Mouse (Mus musculus): ENCODE data around the gene Zfp991.
"Not testable (repeated sequence)": the region's sequence is repeated elsewhere in the genome, so short reads cannot be mapped to it uniquely, and the experiment has no call there.

Gene Zfp991

GRCm38 (mm10) chr4:147131837-147132459 is at the start of gene Zfp991:
TSS of gene Zfp991 (plus strand) at chr4:147132038.
- not testable (repeated sequence) for DNase-seq

- DNase-seq = not testable (repeated sequence)
Observed at GRCm38 (mm10) chr4:147095641-147096040, 36.2 kb upstream of the Zfp991 start.

DNA sequence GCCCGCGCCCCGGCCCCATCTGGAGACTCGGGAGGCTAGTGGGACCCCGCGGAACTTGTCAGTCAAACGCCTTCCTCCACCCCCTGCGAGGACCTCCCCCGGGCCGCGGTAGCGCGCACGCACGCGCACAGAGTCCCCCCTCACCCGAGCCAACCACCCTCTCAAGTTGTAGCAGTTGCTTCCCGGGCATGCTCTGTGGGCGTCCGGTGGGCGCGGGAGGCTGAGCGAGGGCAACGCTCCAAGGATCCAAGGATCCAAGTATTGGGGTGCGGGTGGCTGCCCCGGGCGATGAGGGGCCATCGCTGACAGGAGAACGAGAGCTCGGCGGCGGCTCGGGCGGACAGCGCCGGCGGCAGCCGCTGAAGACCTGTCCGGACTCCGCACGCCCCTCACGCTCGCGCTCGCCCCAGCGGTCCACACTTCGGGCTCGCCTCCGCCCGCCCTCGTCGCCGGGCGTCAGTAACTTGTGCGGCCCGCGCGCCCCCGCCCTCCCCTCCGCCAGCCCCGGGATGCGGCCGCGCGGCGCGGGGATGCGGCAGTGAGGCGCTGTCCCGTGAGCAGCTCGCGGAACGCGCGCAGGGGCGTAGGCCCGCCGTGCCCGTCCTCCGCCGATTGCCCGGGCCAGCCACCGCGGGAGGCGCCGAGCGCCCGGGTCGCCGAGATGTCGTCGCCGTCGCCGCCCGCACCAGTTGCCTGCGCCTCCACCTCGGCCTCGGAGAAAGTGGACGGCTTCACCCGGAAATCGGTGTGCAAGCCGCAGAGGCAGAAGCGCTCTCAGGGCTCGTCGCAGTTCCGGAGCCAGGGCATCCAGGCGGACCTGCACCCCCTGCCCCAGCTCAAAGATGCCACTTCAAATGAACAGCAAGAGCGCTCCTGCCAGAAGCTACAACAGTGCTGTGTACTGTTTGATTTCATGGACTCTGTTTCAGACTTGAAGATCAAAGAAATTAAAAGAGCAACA is 29.9 kb upstream of the Zfp991 start:
- DNase-seq = peak; percentile 62

DNA sequence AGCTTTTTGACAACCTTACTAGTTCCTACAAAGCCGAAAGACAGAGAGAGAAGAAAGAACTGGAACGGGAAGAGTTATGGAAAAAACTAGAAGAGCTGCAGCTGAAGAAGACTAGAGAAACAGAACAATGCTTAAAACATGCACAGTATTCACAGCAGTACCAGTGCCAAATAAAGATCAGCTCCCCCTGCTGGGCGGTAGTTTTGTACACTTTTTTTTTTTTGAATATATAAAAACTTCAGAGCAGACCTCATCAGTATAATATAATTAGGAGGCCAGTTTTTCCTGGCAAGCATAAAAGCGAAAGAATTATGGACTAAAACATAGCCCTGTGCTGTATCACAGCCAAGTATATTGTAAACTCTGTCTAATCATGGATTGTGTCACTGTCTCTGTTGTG is 28.0 kb upstream of the Zfp991 start:
- DNase-seq = not testable (repeated sequence)

DNA sequence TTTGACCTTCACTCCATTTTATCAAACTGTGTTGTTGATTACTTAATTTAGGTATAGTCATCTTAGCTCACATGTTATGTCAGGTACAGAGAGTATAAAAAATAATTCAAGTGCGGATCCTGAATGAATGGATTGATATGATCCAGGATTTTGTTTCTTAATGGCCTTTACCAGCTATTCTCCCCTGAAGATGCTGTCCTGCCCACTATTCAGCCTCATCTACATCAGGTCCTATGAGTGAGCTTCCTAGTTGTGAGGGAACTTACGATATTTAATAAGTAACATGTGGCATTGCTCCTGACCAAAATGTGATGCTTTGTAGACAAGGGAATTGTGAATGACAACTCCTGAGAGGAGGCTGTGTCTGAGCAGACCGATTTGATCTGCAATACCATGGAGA is 14.0 kb upstream of the Zfp991 start:
- DNase-seq = not testable (repeated sequence)

- DNase-seq = not testable (repeated sequence)
Observed at GRCm38 (mm10) chr4:147122286-147122685, 9.6 kb upstream of the Zfp991 start.

- DNase-seq = not testable (repeated sequence)
Observed at GRCm38 (mm10) chr4:147123797-147124196, 8.0 kb upstream of the Zfp991 start.

GRCm38 (mm10) chr4:147124400-147125306 is 7.2 kb upstream of the Zfp991 start:
- peak; percentile 87 for DNase-seq

DNA sequence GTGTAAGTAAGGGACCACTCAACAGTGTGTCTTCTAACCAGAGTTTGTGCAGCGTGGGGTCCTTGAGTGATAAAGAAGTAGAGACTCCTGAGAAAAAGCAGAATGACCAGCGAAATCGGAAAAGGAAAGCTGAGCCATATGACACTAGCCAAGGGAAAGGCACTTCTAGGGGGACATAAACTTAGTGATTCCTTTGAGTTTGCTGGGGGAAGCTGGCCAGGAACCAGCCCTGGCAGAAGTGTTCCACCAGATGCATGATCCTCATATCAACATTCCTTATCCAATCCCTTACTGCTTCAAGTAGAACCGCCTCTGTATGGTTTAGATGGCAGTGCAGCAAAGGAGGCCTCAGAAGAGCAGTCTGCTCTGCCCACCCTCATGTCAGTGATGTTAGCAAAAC is 6.5 kb upstream of the Zfp991 start:
- DNase-seq = not testable (repeated sequence)

DNA sequence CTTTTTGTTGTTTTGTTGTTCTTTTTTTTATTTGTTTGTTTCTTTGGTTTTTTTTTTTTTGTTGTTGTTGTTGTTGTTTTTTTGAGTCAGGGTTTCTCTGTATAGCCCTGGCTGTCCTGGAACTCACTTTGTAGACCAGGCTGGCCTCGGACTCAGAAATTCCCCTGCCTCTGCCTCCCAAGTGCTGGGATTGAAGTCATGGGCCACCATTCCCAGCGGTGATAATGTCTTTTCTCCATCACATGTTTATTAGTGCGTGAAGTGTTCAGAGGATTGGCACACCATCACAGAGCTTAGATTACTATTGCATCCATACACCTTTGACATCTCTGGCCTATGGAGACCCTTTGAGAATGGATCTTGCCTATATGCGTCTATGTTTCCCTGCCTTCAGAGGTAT is 6.0 kb upstream of the Zfp991 start:
- DNase-seq = not testable (repeated sequence)

GRCm38 (mm10) chr4:147126435-147126834 is 5.4 kb upstream of the Zfp991 start:
- DNase-seq = not testable (repeated sequence)

GRCm38 (mm10) chr4:147127137-147127536 is 4.7 kb upstream of the Zfp991 start:
- DNase-seq = not testable (repeated sequence)

- DNase-seq = not testable (repeated sequence)
Observed at GRCm38 (mm10) chr4:147128152-147128551, 3.7 kb upstream of the Zfp991 start.

DNA sequence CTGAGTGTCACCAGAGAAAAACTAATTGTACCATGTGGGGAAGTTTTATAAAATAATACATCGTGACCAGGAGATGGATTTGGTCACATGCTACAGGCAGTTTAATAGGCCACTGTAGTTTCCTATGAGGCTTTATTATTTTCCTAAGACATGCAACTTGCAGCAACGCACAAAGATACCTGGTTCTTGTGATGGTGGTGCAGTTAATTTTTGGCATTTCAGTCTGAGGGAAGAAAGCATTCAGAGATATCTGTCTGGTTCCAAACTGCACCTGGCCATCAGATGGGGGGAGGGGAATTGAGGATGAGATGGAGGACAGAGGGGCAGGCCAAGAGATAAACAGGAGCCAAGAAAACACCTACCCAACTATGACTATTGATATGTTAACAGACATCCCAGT is 1.8 kb downstream of the Zfp991 start:
- DNase-seq = not testable (repeated sequence)

- DNase-seq = not testable (repeated sequence)
Observed at GRCm38 (mm10) chr4:147141757-147142156, 9.9 kb downstream of the Zfp991 start.

- not testable (repeated sequence) for DNase-seq
Observed at GRCm38 (mm10) chr4:147165282-147165681, 33.4 kb downstream of the Zfp991 start.

- DNase-seq = not testable (repeated sequence)
Observed at GRCm38 (mm10) chr4:147170547-147170946, 38.7 kb downstream of the Zfp991 start.

- not testable (repeated sequence) for DNase-seq
Observed at GRCm38 (mm10) chr4:147171557-147171956, 39.7 kb downstream of the Zfp991 start.

GRCm38 (mm10) chr4:147176279-147176880 is 44.5 kb downstream of the Zfp991 start:
- DNase-seq = not testable (repeated sequence)

DNA sequence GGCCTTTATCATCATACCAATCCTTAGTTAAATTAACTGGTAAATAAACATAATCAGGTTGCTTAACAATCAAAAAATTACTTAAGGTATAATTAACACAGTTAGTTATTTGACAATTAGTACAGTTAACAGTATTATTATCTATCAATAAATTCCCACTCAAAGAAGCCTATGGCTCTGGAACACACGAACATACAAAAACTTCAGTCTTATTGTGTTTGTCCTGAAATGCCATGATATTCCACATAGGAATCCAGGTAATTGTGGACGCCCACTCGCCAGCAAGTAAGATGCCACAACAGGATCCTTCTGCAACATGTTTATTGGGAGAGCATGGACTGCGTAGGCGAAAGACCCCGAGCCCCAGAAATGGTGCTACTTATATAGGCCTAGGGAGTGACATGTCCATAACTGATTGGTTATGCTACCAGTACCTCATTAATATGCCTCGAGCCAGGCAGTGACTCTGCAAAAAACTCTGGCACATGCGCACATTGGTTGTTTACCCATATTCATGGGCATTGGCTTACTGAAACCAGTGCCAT is 49.4 kb downstream of the Zfp991 start:
- not testable (repeated sequence) for DNase-seq

- not testable (repeated sequence) for DNase-seq
Observed at GRCm38 (mm10) chr4:147181969-147182705, 50.3 kb downstream of the Zfp991 start.
